Mouse (Mus musculus): ENCODE measurements around the gene 1810037I17Rik. TPM values are rescaled to one million over a fixed set of nuclear protein-coding genes. Genes with fewer than 3 reads are reported as not detected.

The 1810037I17Rik gene
- total and polyA plus RNA-seq, 3 experiments: 47.3 to 64.9 TPM; not detected in 1

DNA sequence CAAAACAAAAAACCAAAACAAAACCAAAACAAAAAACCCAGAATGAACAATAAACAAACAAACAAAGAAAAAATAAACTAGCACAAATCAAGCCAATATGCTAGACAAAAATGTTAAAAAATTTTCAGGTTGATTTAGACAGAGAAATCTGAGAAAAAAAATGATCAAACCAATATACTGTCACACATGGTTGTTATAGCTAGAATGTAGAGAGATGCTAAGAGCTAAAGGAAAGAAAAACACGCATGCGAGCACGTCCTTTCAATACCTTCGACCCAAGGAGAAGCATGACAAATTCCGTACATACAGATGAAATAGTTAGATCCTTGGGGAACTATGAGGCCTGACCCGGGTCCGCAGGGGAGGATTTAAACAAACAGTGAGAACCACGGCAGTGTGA lies 4.7 kb upstream of the 1810037I17Rik start, which contains the start of gene Gm10959:
Gene Gm10959, minus strand, starts transcription at position 101 of the 400 bp plus-strand sequence.
- H3K36me3 ChIP-seq (ENCODE audit: control insufficient read depth in 1 of 2, insufficient read depth in 2 of 2, low read length in 2 of 2): peaks cover 0 to 39% of the 10 kb centered on the region in 2 experiments; a peak in 2 of 4 replicates
- peak within 1 kb of the TSS; percentile 73 for H3K27ac ChIP-seq (ENCODE audit: control insufficient read depth, low read depth, low read length)
- H3K4me1 ChIP-seq (ENCODE audit: control insufficient read depth in 1 of 2, insufficient read depth in 2 of 2, low read length in 2 of 2): peaks cover 18 to 39% of the 10 kb centered on the region in 2 experiments
- TF ChIP-seq SIN3A (IDR thresholded peaks at IDR 0.05; ENCODE audit: low read length) (peak; percentile 12; the same call in 1 of the 2 replicates), RAD21 (IDR thresholded peaks at IDR 0.05; ENCODE audit: low read depth, low read length) (no peak)
- peak within 1 kb of the TSS; percentile 28 for H3K9ac ChIP-seq (ENCODE audit: control insufficient read depth, low read depth, low read length, poor library complexity, severe bottlenecking)
- H3K4me3 ChIP-seq (ENCODE audit: control insufficient read depth in 1 of 2, insufficient read depth in 1 of 2, low read depth in 2 of 2, low read length in 2 of 2): no peak within 1 kb of the TSS
- H3K9me3 ChIP-seq (replicated peaks; ENCODE audit: insufficient read depth, low read length): no peaks in the 10 kb centered on the region
- H3K27me3 ChIP-seq (ENCODE audit: control insufficient read depth in 1 of 2, insufficient read depth in 2 of 2, low read length in 2 of 2): no peaks in the 10 kb centered on the region
- H3K79me2 ChIP-seq (ENCODE audit: control insufficient read depth, insufficient read depth, low read length, poor library complexity): no peaks in the 10 kb centered on the region; the same call in 1 of the 2 replicates
- DNase-seq (ENCODE audit: low read depth, low spot score): no peak

GRCm38 (mm10) chr3:122920572-122921435 lies 3.2 kb upstream of the 1810037I17Rik start:
- Histone ChIP-seq H3K9ac (ENCODE audit: control insufficient read depth, low read depth, low read length, poor library complexity, severe bottlenecking) (no peak overlapping the region), H3K4me3 (ENCODE audit: control insufficient read depth in 1 of 2, insufficient read depth in 1 of 2, low read depth in 2 of 2, low read length in 2 of 2) (0 out of 4 replicates have a peak overlapping the region, but pooled peaks of 1 of the 2 experiments have one; percentile 16), H3K4me1 (ENCODE audit: control insufficient read depth in 1 of 2, insufficient read depth in 2 of 2, low read length in 2 of 2) (peaks cover 18 to 33% of the 10 kb centered on the region in 2 experiments), H3K27me3 (ENCODE audit: control insufficient read depth in 1 of 2, insufficient read depth in 2 of 2, low read length in 2 of 2) (no peaks in the 10 kb centered on the region), H3K79me2 (ENCODE audit: control insufficient read depth, insufficient read depth, low read length, poor library complexity) (peaks cover 7% of the 10 kb centered on the region), H3K27ac (ENCODE audit: control insufficient read depth, low read depth, low read length) (peak overlapping the region; percentile 73), H3K9me3 (replicated peaks; ENCODE audit: insufficient read depth, low read length) (no peaks in the 10 kb centered on the region), H3K36me3 (ENCODE audit: control insufficient read depth in 1 of 2, insufficient read depth in 2 of 2, low read length in 2 of 2) (peaks cover 0 to 36% of the 10 kb centered on the region in 2 experiments; a peak in 2 of 4 replicates)
- DNase-seq (ENCODE audit: low read depth, low spot score): peak; percentile 82
- TF ChIP-seq MAZ (IDR thresholded peaks at IDR 0.05; ENCODE audit: low read depth, low read length) (peak; percentile 90; the same call in 1 of the 2 replicates), POLR2A (IDR thresholded peaks at IDR 0.05; ENCODE audit: control insufficient read depth in 1 of 2, insufficient read depth in 1 of 2, low read depth in 1 of 2, low read length in 2 of 2, poor library complexity in 1 of 2) (no peak), HCFC1 (IDR thresholded peaks at IDR 0.05; ENCODE audit: low read depth, low read length) (no peak), ZKSCAN1 (IDR thresholded peaks at IDR 0.05; ENCODE audit: low read depth, low read length) (no peak), UBTF (IDR thresholded peaks at IDR 0.05; ENCODE audit: borderline replicate concordance, insufficient read depth, low read depth, low read length) (no peak), ZMIZ1 (IDR thresholded peaks at IDR 0.05; ENCODE audit: low read depth, low read length) (no peak), MYB (IDR thresholded peaks at IDR 0.05; ENCODE audit: low read depth, low read length) (no peak), MXI1 (IDR thresholded peaks at IDR 0.05; ENCODE audit: low read depth, low read length) (no peak), CTCF (IDR thresholded peaks at IDR 0.05 in 2 of 3, conservative IDR thresholded peaks at IDR 0.05 in 1 of 3; ENCODE audit: control insufficient read depth in 1 of 3, insufficient read depth in 1 of 3, low read depth in 2 of 3, low read length in 3 of 3, poor library complexity in 1 of 3, severe bottlenecking in 1 of 3) (no peak), MYC (IDR thresholded peaks at IDR 0.05; ENCODE audit: low read depth, low read length) (no peak), CHD2 (IDR thresholded peaks at IDR 0.05; ENCODE audit: low read length) (no peak), CHD1 (IDR thresholded peaks at IDR 0.05; ENCODE audit: low read depth, low read length) (no peak), TCF12 (IDR thresholded peaks at IDR 0.05; ENCODE audit: low read depth, low read length) (peak; percentile 35; the same call in 1 of the 2 replicates), SIN3A (IDR thresholded peaks at IDR 0.05; ENCODE audit: low read length) (peak; percentile 35; the same call in 1 of the 2 replicates), JUND (IDR thresholded peaks at IDR 0.05; ENCODE audit: low read depth, low read length) (no peak), RAD21 (IDR thresholded peaks at IDR 0.05; ENCODE audit: low read depth, low read length) (no peak), POLR2AphosphoS2 (IDR thresholded peaks at IDR 0.05; ENCODE audit: low read length) (no peak), RCOR1 (IDR thresholded peaks at IDR 0.05; ENCODE audit: low read depth, low read length) (0 out of 2 replicates have a peak, but pooled peaks have one; percentile 13), ZC3H11A (IDR thresholded peaks at IDR 0.05; ENCODE audit: low read depth, low read length) (no peak), GATA1 (IDR thresholded peaks at IDR 0.05; ENCODE audit: low read depth, low read length) (peak; percentile 57; the same call in 1 of the 2 replicates), MEF2A (IDR thresholded peaks at IDR 0.05; ENCODE audit: extremely low read depth, insufficient replicate concordance, low read depth, low read length, poor library complexity, severe bottlenecking) (no peak), ETS1 (IDR thresholded peaks at IDR 0.05; ENCODE audit: low read depth, low read length) (peak; percentile 66; the same call in 1 of the 2 replicates), ZNF384 (IDR thresholded peaks at IDR 0.05; ENCODE audit: low read depth, low read length) (no peak), USF2 (IDR thresholded peaks at IDR 0.05; ENCODE audit: borderline replicate concordance in 1 of 2, insufficient read depth in 1 of 2, low read depth in 1 of 2, low read length in 2 of 2) (no peak), MAX (IDR thresholded peaks at IDR 0.05; ENCODE audit: low read length) (no peak), SMC3 (IDR thresholded peaks at IDR 0.05; ENCODE audit: low read depth, low read length) (no peak), TBP (IDR thresholded peaks at IDR 0.05; ENCODE audit: low read depth, low read length) (0 out of 2 replicates have a peak, but pooled peaks have one; percentile 22), MAFK (IDR thresholded peaks at IDR 0.05; ENCODE audit: borderline replicate concordance, low read depth, low read length) (no peak)

Measured in MEL (cell line).